Mouse (Mus musculus): ENCODE measurements around the gene Notch1.

- no peak for TF ChIP-seq CTCF (IDR thresholded peaks at IDR 0.05; ENCODE audit: control insufficient read depth, insufficient read depth, insufficient read length)
- no peak for TF ChIP-seq CEBPB (IDR thresholded peaks at IDR 0.05; ENCODE audit: low read depth)
- no peak for TF ChIP-seq MYOG (IDR thresholded peaks at IDR 0.05; ENCODE audit: control insufficient read depth, extremely low read depth, insufficient read length)
- TF ChIP-seq USF1 (IDR thresholded peaks at IDR 0.05; ENCODE audit: low read depth): no peak
- no peak for TF ChIP-seq MYOD1 (IDR thresholded peaks at IDR 0.05; ENCODE audit: control insufficient read depth, insufficient read length, low read depth)
- TF ChIP-seq FOSL1 (IDR thresholded peaks at IDR 0.05; ENCODE audit: insufficient read depth, low read length, poor library complexity, severe bottlenecking): no peak
- no peak for TF ChIP-seq MAX (IDR thresholded peaks at IDR 0.05)
These were observed 56.3 kb downstream of the Notch1 start for GRCm38 (mm10) chr2:26460097-26460646.
